Mouse (Mus musculus) intestine, embryonic 16.5 days (tissue): ENCODE measurements around the gene Aaas. TPM values are rescaled to one million over a fixed set of nuclear protein-coding genes. Genes with fewer than 3 reads are reported as not detected.

ENCODE experiments used
- ATAC-seq: fragments of 200-750 bp; cut with Nextera tagmentation; 2 replicates; pipeline ENCODE4 v1.8.0; 2017; ENCODE audit warnings: moderate TSS enrichment, moderate library complexity
- H3K27ac ChIP-seq: fragments of 300-500 bp; sonication (generic); 2 replicates; pipeline ENCODE4 v1.5.1; 2014; ENCODE audit warnings: mild to moderate bottlenecking, low read length
- H3K27me3 ChIP-seq: fragments of 300-500 bp; sonication (generic); replicated peaks from 2 replicates; pipeline ENCODE4 v1.6.1; 2014; ENCODE audit warnings: low read length, control low read depth, mixed read lengths; ENCODE audit not compliant: control insufficient read depth, insufficient read depth
- H3K36me3 ChIP-seq: fragments of 300-500 bp; sonication (generic); 2 replicates; pipeline ENCODE4 v1.6.1; 2014; ENCODE audit warnings: low read length, control low read depth; ENCODE audit not compliant: control insufficient read depth, insufficient read depth
- H3K4me1 ChIP-seq: fragments of 300-500 bp; sonication (generic); 2 replicates; pipeline ENCODE4 v1.6.1; 2014; ENCODE audit warnings: low read length, control low read depth, mixed read lengths; ENCODE audit not compliant: control insufficient read depth, insufficient read depth
- H3K4me2 ChIP-seq: fragments of 300-500 bp; sonication (generic); 2 replicates; pipeline ENCODE4 v1.6.1; 2014; ENCODE audit warnings: low read depth, low read length, control low read depth
- H3K4me3 ChIP-seq: fragments of 300-500 bp; sonication (generic); 2 replicates; pipeline ENCODE4 v1.5.1; 2014; ENCODE audit warnings: mild to moderate bottlenecking, low read length
- H3K9ac ChIP-seq: fragments of 300-500 bp; sonication (generic); 2 replicates; pipeline ENCODE4 v1.6.1; 2014; ENCODE audit warnings: low read depth, low read length
- H3K9me3 ChIP-seq: fragments of 300-500 bp; sonication (generic); 2 replicates; pipeline ENCODE4 v1.6.1; 2016; ENCODE audit warnings: low read length, control low read depth; ENCODE audit not compliant: control insufficient read depth
- WGBS: fragments of 180-500 bp; shearing (Covaris S2); extraction: QIAGEN DNeasy Blood & Tissue Kit; methylation state at CpG from one replicate; pipeline ENCODE4 v1.1.7; 2014; 5-methylcytosine and 5-hydroxymethylcytosine counted together
- polyA plus RNA-seq: library from polyadenylated mRNA; unstranded; fragments of >200 nt; fragmentation: Nextera tagmentation; extraction: Ambion mirVana; gene quantifications from 2 replicates; pipeline ENCODE4 v1.2.1, GENCODE M21; 2015

The Aaas gene
- polyA plus RNA-seq, 1 experiment from 2014 or later, result 59.1 TPM

- WGBS, result 2% methylated on average over 7 of the region's 7 CpGs
- Histone ChIP-seq H3K9ac (0 out of 2 replicates have a peak overlapping the region, but pooled peaks have one; percentile 6), H3K27ac (peak overlapping the region; percentile 37), H3K4me2 (0 out of 2 replicates have a peak overlapping the region, but pooled peaks have one; percentile 0), H3K27me3 (no peaks in the 10 kb centered on the region), H3K4me1 (peaks cover 14% of the 10 kb centered on the region), H3K36me3 (no peaks in the 10 kb centered on the region), H3K4me3 (no peak overlapping the region), H3K9me3 (no peaks in the 10 kb centered on the region)
- ATAC-seq, result peak; percentile 77
Observed at GRCm38 (mm10) chr15:102381575-102381974, 31.0 kb upstream of the Aaas start.

GRCm38 (mm10) chr15:102377810-102378262, 27.3 kb upstream of the Aaas start:
- H3K9ac ChIP-seq, result peak overlapping the region; percentile 48; the same call in 1 of the 2 replicates
- H3K4me2 ChIP-seq, result peak overlapping the region; percentile 97
- 11% methylated on average over 10 of the region's 10 CpGs for WGBS
- no peaks in the 10 kb centered on the region for H3K27me3 ChIP-seq
- no peak for ATAC-seq
- no peak overlapping the region for H3K4me3 ChIP-seq
- no peaks in the 10 kb centered on the region for H3K9me3 ChIP-seq
- H3K27ac ChIP-seq, result peak overlapping the region; percentile 37; the same call in 1 of the 2 replicates
- peaks cover 19% of the 10 kb centered on the region for H3K4me1 ChIP-seq
- no peaks in the 10 kb centered on the region for H3K36me3 ChIP-seq

DNA sequence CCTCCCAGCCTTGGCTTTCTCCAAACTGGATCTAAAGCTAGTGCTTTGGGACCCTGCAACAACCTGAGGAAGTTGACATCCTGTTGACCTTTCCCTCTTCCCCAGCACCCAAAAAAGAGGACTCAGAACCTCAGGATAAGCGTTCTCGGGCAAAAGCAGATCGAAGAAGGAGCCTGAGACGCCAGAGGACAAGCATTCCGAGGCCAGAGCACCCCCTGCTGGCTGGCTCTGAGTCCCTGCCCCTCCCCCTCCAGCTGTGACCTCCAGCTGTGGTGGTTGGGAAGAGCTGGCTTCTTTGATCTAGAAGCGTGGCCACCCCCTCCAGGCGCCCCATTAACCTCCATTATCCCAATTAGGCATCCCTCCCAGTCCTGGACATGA, 26.6 kb upstream of the Aaas start:
- Histone ChIP-seq H3K4me1 (peaks cover 19% of the 10 kb centered on the region), H3K9ac (peak overlapping the region; percentile 79), H3K36me3 (no peaks in the 10 kb centered on the region), H3K27ac (peak overlapping the region; percentile 70), H3K4me2 (peak overlapping the region; percentile 97), H3K4me3 (peak overlapping the region; percentile 72), H3K9me3 (no peaks in the 10 kb centered on the region), H3K27me3 (no peaks in the 10 kb centered on the region)
- 0% methylated on average over 7 of the region's 7 CpGs for WGBS
- peak; percentile 82 for ATAC-seq

DNA sequence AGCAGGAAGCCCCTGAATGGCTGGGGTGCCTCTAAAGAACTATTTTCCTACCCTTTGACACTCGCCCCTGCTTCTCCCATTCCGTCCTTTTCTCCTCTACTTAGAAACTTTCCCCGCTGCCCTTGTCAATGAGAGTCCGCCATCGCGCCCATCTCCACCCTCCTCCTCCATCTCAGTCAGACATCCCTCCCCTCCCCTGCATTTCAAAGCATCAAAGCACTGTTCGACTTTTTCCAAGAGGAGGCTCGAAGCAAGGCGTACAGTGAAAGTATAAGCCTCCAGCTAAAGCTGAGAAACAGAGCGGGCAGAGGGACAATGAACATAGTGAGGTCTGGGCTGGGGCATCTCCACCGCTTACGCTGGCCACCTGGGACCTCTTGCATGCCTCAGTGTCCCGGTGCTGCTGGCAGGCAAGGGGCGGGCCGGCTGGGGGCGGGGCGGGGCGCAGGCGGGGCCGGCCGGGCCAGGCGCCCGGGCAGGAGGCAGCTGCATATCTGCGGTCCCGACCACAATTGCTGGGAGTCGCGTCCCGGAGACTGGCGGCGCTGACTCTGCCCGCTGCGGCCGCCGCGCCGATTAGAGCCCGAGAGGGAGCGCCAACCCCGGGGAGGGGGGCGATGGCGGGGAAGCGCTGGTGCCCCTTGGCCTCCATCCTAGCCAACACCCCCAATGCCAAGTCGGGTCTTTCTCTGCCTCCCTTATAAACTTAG, 26.0 kb upstream of the Aaas start:
- H3K4me2 ChIP-seq, result peak overlapping the region; percentile 97
- peak overlapping the region; percentile 79 for H3K9ac ChIP-seq
- peak; percentile 89 for ATAC-seq
- H3K4me1 ChIP-seq, result peaks cover 15% of the 10 kb centered on the region
- H3K36me3 ChIP-seq, result no peaks in the 10 kb centered on the region
- no peaks in the 10 kb centered on the region for H3K27me3 ChIP-seq
- H3K9me3 ChIP-seq, result no peaks in the 10 kb centered on the region
- H3K27ac ChIP-seq, result peak overlapping the region; percentile 70
- peak overlapping the region; percentile 72 for H3K4me3 ChIP-seq
- under 1% methylated on average over 43 of the region's 43 CpGs for WGBS

GRCm38 (mm10) chr15:102370727-102371126, 20.2 kb upstream of the Aaas start:
- Histone ChIP-seq H3K4me2 (peak overlapping the region; percentile 38), H3K36me3 (no peaks in the 10 kb centered on the region), H3K27ac (no peak overlapping the region), H3K4me3 (0 out of 2 replicates have a peak overlapping the region, but pooled peaks have one; percentile 5), H3K27me3 (peaks cover 8% of the 10 kb centered on the region), H3K9me3 (no peaks in the 10 kb centered on the region), H3K4me1 (peaks cover 22% of the 10 kb centered on the region), H3K9ac (peak overlapping the region; percentile 41; the same call in 1 of the 2 replicates)
- WGBS, result 13% methylated on average over 10 of the region's 10 CpGs
- peak; percentile 69; the same call in 1 of the 2 replicates for ATAC-seq

DNA sequence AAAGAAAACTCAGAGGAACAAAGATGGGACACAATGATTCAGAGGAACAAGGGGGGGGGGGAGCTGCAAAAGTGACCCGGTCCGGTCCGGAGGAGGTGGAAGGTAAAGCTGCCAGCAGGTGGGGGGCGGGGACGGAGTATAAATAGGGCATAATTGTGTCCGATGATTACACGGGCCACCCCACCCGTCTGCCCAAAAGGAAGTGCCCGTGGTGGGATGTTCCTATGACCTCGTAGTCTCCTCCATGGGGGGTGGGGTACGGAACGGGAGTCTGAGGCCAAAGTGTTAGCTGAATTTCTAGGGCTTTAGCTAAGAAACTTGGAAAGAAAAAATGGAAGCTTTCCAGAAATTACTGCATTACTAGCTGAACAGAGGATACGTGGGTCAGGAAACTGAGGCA, 19.4 kb upstream of the Aaas start:
- Histone ChIP-seq H3K4me2 (peak overlapping the region; percentile 16; the same call in 1 of the 2 replicates), H3K27ac (no peak overlapping the region), H3K27me3 (peaks cover 9% of the 10 kb centered on the region), H3K36me3 (no peaks in the 10 kb centered on the region), H3K9ac (no peak overlapping the region), H3K9me3 (no peaks in the 10 kb centered on the region), H3K4me3 (no peak overlapping the region), H3K4me1 (peaks cover 22% of the 10 kb centered on the region)
- WGBS, result 21% methylated on average over 13 of the region's 13 CpGs
- no peak for ATAC-seq

DNA sequence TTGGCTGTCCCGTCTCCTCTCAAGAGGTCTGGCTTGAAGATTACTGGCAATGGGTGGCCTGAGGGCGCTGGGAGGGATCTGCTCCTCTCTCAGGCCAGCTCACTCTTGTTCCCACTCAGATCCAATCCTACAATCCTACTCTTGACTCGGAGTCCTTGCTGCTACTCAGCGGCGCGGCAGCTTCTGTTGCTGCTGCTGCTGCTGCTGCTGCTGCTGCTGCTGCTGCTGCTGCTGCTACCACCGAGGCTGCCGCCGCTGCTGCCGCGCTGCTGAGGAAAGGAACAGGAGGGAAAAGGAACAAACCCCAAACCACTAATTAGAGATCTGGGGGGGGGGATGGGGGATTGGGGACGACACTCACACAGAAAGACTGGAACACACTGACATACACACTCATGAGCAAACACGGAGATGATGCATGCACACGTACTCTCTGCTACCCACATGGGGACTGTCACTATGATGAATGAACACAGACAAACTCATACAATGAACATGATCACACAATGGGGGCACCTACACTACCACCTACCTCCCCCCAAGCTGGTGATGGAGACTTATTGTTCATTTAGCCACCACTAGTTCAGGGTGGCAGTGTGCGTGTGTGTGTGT, 16.3 kb upstream of the Aaas start, which contains the start of gene Sp7:
Gene Sp7 (minus strand): TSS at position 450 of the 612 bp plus-strand sequence.
- Histone ChIP-seq H3K4me3 (peak within 1 kb of the TSS; percentile 16), H3K4me2 (peak within 1 kb of the TSS; percentile 42), H3K9me3 (no peaks in the 10 kb centered on the region), H3K36me3 (no peaks in the 10 kb centered on the region), H3K9ac (peak within 1 kb of the TSS; percentile 27), H3K27me3 (peaks cover 12% of the 10 kb centered on the region), H3K27ac (no peak within 1 kb of the TSS), H3K4me1 (peaks cover 25% of the 10 kb centered on the region)
- no peak for ATAC-seq
- 7% methylated on average over 15 of the region's 15 CpGs for WGBS

DNA sequence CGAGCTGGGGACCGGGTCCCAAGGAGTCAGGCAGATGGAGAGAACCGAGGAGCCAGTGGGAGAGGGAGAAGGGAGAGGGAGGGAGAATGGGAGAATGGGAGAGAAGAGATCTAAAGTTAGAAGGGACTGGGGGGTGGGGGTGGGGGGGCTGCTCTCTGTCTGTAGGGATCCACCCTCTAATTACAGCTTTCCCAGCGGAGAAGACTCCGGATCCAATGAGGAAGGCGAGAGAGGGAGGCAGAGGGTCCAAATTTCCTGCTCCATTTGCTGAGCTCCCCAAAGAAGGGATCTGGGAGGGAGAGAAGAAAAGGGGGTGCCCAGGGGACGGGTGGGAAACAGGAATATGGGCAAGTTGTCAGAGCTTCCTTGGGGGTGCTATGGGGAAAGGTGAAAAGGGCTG, 15.7 kb upstream of the Aaas start:
- no peak for ATAC-seq
- Histone ChIP-seq H3K4me2 (peak overlapping the region; percentile 42; the same call in 1 of the 2 replicates), H3K9ac (peak overlapping the region; percentile 27; the same call in 1 of the 2 replicates), H3K36me3 (no peaks in the 10 kb centered on the region), H3K27ac (no peak overlapping the region), H3K9me3 (no peaks in the 10 kb centered on the region), H3K4me1 (peaks cover 24% of the 10 kb centered on the region), H3K4me3 (peak overlapping the region; percentile 16; the same call in 1 of the 2 replicates), H3K27me3 (peaks cover 12% of the 10 kb centered on the region)
- 18% methylated on average over 7 of the region's 7 CpGs for WGBS

- ATAC-seq, result no peak
- H3K36me3 ChIP-seq, result no peaks in the 10 kb centered on the region
- 87% methylated on average over 1 of the region's 1 CpGs for WGBS
- H3K9me3 ChIP-seq, result no peaks in the 10 kb centered on the region
- H3K27me3 ChIP-seq, result peaks cover 12% of the 10 kb centered on the region
- H3K27ac ChIP-seq, result no peak overlapping the region
- H3K4me1 ChIP-seq, result peaks cover 12% of the 10 kb centered on the region; the same call in 1 of the 2 replicates
- no peak overlapping the region for H3K4me3 ChIP-seq
- H3K9ac ChIP-seq, result no peak overlapping the region
- H3K4me2 ChIP-seq, result no peak overlapping the region
Observed at GRCm38 (mm10) chr15:102364678-102365077, 14.1 kb upstream of the Aaas start.
